Mouse (Mus musculus) gastrocnemius, postnatal 10 days (tissue): ENCODE data around the gene Zfp667. TPM values are rescaled to one million over a fixed set of nuclear protein-coding genes. Genes with fewer than 3 reads are reported as not detected.
"Not testable (repeated sequence)": the region's sequence is repeated elsewhere in the genome, so short reads cannot be mapped to it uniquely, and the experiment has no call there.

Experiments used
- DNase-seq: peaks from one replicate; pipeline ENCODE4 v3.0.0; 2021; ENCODE audit warnings: mixed read lengths
- long read RNA-seq, 2 experiments: library from polyadenylated mRNA; stranded (forward); transcript quantifications; one replicate each; pipeline ENCODE4 v2.0.0; 2021
- total RNA-seq, 2 experiments: library from RNA; stranded (reverse); gene quantifications; 2 replicates each; pipeline ENCODE4 v1.2.3; 2021

Zfp667 gene
- 1 to 10 TPM; 3.0 to 3.6 TPM for total RNA-seq
- long read RNA-seq, experiment 1, partial matches to known transcripts: 0 of 9 reads
- long read RNA-seq, experiment 1, other reads (novel, unspliced or antisense): 5 of 9 reads
- long read RNA-seq, experiment 2, partial matches to known transcripts: 0 of 3 reads
- long read RNA-seq, experiment 2, other reads (novel, unspliced or antisense): 1 of 3 reads

DNA sequence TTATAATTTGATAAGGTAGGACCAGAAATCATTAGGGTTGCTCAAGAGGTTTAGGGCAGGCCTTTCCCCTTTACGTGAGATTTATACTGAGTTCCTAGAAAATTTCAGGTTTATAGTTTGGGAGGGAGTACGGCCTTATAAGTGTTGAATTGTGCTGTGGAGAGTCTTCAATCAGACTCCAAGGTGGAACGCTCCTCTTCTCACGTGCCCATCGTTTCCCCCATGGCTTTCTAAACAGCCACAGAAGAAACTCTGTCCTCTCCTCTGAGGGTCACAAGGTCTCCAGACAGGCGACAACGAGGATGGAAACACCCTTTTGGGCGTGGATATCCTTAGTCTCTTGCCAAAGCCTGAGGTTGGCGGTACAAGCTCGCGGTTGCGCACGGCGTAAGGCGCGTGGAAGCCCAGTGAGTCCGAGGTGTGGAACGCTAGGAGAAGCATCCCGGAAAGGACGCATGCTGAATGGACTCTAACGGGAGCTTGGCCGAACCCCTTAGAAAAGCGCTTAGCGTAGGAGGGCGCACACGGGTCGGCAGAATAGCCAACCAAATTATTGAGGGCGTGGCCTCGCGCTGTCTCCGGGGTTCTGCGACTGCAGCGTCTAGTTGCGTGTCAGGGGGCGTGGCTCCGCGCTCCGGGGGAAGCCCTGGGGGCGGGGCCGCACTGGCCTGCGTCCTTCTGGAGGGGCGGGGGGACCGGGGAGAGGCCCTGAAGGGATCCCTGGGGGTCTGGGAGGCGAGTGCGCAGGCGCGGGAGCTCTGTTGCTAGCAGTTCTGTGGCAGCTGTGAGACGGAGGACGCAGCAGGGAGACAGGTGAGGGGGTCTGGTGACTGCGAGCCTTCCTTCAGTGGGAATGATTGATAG, at the start of gene Zfp667:
Gene Zfp667, plus strand, starts transcription at position 738 of the 864 bp plus-strand sequence.
- peak; percentile 99 for DNase-seq

DNA sequence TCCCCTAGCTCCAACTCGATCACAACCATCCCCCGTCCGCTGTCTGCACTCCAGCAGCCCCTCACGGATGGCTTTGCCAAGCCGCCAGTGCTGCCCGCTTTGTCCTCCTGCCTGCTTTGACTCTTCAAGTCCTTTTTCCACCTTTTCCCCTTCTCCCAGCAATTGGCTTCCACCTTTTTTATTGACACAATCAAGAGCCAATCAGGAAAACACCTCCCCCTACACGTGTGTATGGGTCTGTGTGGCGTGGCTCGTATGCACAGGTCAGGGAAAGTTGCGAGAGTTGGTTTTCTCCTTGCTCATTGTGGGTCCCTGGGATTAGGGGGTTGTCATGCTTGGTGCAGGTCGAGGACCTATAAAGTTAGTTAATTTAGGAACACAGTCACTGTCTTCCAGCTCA, 46.6 kb upstream of the Zfp667 start:
- no peak for DNase-seq

DNA sequence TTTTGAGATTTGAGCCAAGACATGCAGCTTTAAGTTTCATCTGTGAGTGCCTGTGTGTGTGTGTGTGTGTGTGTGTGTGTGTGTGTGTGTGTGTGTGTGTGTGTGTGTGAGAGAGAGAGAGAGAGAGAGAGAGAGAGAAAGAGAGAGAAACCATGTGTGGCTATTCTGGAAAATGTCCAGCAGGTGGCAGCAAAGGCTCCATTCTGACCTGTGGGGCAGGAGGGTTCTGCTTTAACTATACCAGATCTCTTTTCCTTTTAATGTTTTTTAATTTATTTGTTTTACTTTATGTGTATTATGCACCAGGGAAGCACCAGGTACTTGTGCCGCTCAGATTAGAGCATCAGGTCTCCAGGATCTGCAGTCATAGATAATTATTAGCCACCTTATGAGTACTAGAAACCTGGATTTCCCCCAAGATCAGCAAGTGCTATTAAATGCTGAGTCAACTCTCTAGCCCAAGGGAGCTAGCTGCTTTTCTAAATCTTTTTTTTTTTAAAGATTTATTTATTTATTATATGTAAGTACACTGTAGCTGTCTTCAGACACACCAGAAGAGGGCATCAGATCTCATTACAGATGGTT, 45.4 kb upstream of the Zfp667 start:
- DNase-seq: peak; percentile 33

DNA sequence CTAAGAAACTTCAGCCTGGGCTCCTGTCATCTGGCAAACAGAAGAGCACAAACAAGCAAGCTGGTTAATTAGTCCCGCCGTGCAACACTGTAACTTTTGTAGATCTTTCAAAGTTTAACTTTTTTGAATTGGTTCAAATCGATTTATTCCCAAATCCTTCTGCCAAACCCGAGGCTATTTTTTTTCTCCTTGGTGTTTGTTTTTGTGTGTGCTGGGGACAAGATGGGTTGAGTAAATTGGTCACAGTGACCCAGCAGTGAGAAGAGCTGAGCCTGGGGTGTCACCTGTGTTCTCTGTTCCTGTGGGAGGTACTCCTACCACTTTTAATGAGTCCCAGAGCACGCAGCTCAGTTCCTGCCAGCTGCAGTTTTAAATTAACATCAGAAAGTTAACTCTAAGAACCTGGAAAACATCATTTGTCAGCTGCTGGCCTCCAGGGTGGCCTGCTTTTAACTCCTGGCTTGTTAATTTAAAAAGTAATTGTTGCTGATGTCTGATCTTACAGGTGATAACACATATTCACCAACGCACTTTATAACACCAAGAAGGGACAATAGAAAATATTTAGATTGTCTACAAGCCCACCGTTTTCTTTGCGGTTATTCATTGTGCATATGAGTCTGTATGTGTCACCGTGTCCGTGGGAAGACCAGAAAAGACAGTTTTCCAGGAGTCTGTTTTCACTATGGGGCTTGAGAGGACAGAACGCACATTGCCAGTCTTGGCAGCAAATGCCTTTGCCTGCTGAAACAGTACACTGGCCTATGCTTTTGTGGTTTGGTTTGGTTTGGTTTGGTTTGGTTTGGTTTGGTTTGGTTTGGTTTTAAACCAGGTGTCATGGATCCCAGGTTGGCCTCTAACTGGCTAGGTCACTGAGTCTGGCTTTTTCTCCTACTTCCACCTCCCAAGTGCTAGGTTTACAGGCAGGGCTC, 41.8 kb upstream of the Zfp667 start:
- DNase-seq: no peak

DNA sequence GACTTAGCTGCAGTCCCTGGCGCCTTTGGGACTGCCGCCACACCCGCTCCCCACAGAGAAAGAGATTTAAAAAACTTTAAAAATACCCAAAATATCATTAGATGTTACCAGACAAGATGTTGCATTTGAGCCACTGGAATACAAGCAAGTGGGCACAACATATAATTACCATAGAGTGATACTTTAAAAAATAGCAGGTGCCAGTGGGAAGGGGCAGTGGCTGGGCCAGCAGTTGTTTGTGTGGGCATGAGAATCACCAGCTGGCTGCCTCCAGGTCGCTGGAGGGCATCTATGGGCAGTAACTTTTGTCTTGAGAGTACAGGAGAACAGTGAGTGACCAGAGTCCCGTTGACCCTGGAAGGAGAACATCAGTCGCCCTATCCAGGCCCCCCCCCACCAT, 34.0 kb upstream of the Zfp667 start, which contains the start of gene Epp13:
Gene Epp13, plus strand, starts transcription at position 301 of the 400 bp plus-strand sequence.
- DNase-seq: no peak

DNA sequence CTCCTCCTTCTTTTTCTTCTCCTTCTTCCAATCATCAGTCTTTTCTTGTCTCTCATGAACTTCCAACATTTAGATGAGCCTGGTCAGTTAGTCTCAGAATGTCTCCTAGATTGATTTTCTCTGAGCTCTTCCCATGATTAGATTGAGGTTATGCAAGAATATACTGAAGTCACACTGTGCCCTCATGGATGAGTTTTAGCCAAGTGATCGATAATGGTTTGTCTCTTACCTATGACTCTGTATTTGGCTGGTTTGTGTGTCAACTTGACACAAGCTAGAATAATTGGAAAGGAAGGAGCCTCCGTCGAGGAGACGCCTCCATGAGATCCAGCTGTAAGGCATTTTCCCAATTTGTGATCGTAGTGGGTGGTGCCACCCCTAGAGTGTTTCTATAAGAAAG, 31.9 kb upstream of the Zfp667 start:
- no peak for DNase-seq

DNA sequence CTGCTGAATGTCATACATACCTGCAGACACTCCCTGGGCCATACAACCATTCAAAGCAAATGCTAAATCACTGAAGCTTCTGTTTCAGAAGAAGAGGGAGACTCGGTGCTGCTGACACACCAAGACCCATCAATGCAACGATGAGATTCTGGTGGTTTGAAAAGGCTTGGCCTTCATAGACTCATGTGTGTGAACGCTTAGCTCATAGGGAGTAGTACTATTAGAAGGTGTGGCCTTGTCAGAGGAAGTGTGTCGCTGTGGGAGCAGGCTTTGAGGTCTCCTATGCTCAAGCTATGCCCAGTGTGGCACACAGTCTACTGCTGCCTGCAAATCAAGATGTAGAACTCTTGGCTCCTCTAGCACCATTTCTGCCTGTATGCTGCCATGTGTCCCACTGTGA, 29.0 kb upstream of the Zfp667 start:
- DNase-seq: no peak

DNA sequence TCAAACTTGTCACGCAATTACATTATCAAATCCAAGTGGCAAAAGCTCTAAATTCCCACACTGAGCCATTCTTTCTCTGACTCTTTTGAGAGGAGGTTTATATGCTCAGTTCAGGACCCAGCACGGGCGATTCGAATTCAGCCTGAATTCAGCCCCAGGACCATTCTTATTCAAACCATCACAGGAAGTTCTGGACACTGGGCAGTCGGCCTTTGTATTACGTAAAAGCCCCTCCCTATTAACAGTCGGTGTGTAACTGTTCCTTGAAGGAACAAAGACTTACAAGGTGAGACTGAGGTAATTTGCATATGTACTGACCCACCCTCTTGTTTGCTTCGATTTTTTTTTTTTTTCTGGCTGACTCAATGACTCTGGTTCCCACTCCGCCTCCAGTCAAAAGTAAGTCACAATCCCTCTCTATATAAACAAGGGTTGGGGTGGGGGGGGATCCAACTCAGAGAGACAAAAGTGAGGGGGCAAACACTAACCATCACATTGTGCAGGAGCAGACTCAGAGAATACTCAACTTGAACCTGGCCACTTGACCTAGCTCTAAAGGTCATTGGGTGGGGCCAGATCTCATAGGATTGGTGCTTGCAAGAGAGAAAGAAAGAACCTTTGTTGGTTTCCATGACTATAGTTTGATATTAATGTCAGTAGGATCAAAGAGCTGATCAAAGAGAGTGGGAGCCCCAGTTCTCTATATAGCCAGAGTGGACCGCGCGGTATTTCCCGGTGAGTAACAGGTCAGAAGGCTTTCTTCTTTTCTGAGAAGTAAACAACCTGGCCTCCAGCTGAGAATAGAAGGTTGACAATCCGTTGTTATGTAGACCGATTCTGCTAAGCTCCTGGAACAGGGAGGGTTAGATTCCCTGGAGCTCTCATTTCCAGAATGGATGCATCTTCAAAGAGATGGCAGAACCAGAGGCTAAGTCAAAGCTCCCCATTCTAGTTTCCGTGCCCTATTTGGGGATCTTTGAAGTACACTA, 27.9 kb upstream of the Zfp667 start:
- DNase-seq: no peak

DNA sequence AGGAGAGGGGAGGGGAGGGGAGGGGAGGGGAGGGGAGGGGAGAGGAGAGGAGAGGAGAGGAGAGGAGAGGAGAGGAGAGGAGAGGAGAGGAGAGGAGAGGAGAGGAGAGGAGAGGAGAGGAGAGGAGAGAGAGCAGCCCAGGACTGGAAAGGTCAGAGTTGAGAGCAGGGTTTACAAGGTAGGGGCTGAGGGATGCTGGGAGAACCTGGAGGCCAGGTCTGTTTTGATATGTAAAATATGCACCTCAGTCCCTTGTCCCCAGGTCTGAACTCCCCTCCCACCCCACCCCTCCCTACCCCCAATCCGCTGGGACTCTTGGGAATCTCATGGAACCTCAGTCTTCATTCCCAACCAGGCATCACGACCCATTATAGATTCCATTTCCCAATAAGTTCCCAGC, 26.4 kb upstream of the Zfp667 start:
- DNase-seq: not testable (repeated sequence)

DNA sequence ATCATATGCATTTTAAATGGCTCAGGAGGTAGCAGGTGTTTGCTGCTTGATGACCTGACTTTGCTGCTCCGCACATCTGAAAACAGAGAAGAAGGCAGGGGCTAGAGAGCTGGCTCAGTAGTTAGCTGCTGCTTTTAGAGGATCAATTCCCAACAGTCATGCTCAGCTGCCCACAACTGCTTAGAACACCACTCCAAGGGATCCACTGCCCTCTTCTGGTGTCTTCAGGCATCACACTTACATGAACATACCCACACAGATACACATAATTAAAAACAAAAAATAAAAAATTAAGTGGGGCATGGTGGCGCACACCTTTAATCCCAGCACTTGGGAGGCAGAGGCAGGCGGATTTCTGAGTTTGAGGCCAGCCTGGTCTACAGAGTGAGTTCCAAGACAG, 24.3 kb upstream of the Zfp667 start:
- DNase-seq: no peak

DNA sequence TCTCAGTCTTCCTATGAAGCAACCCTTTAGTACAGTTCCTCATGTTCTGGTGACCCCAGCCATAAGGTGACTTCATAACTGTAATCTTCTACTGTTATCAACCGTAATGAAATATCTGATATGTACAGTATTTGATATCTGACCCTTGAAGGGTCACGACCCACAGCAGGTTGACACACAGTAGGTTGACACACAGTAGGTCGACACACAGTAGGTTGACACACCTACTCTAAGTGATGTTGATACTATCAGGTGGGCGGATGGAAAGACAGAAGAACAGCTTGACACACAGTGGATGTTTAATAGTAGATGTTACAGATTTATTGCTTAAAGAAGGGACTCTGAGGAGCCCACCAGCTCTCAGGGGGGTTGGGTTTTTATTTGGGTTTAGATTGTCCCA, 23.4 kb upstream of the Zfp667 start:
- DNase-seq: no peak

DNA sequence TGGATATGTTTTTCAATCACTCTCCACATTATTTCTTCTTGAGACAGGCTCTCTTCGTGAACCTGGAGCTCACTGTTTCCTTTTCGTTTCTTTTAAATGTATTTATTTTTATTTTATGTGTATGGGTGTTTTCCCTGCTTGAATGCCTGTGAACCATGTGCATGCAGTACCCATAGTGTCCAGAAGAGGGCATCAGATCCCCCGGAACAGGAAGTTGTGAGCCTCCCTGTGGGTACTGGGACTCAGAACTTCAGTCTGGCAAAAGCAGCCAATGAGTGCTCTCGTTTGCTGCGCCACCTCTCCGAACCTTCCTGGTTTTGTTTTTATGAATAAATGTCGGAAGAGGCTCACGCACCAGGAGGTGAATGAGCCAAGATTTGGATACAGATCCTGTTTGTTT, 20.7 kb upstream of the Zfp667 start:
- peak; percentile 37 for DNase-seq

DNA sequence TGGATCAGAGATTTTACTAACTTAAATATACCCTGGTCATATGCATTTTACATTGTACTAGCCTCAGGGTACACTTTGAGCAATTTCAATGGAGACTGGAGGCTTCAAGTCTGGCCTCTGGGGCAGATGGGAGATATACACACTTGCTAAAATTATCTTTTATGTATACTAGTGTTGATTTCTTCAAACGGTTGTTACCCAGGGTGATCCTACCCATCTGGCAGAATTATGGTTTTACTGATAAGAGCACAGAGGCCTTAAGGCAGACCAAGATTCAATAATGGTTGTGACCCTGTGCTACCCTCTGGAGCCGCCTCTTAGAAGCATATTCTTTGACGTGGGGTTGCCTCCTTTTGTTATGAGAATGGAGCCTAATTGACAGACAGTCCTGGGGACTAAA, 8.5 kb upstream of the Zfp667 start:
- no peak for DNase-seq

DNA sequence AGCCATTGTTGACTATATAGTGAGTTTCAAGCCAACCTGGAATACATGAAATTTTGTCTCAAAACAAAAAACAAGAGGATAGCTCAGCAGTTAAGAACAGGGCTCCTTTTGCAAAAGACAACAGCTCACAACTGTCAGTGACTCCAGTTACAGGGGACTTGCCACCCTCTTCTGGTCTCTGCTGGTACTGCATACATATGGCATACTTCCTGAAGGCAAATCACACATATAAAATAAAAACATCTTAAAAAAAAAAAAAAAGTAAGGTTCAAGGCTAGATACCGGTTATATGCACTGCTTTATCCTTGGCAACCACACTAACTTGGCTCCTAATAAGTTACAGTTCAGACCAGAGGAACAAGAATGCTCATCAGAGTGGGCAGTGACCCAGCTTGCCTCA, 3.6 kb upstream of the Zfp667 start:
- DNase-seq: peak; percentile 74

DNA sequence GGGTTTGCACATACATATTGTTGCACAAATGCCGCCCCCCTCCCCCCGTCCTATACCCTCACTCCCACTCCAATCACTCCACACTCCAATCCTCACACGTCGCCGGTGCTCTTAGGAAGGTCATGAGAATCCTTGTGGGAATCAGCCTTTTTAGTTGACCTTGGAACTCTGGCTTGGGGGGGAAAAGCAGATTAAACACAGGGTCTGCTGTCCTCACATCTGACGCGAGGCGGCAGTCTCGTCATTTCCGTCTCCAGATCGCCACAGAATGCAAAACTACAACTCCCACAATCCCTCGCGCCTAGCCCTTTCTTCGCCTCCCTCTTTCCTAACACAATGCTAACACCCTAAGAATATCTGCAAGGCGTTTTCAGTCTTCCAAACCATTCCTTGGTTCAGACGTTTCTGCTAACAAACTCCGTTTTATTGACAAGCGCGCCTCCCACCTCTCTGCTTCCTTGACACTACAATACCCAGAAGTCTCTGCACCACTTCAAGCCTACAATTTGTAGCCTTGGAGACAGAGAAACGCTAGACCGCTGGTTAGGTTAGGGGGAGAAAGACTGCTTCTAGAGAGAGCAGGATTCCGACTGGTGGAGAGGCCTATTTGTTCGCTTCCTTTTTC, 2.8 kb upstream of the Zfp667 start:
- DNase-seq: peak; percentile 68

DNA sequence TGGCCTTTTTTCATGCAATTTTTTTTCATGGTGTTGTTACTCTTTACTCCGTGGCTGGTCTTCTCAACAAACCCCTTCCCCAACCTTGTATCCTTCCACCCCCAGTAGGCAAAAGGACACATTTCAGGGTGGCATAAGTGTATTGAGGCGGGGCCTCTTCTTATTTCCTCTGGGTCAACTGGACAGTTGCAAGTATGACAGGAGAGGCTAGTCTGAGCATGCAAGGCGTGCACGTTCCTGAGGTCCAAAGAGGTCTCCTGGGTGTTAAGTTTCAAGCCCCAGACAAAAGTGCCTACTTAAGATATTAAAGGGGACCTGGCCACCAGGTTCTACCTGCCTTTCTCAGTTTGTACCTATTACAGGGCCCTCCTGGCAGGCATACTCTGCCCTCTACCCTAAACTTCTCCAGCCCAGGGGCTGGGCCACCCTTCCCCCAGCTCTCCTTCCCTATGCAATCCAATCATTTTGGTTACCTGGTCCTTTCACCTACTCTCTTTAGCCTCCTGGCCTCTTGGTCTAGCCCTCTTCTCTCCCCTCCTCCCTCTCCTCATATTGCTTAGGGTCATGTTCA, 1.9 kb upstream of the Zfp667 start:
- DNase-seq: no peak

DNA sequence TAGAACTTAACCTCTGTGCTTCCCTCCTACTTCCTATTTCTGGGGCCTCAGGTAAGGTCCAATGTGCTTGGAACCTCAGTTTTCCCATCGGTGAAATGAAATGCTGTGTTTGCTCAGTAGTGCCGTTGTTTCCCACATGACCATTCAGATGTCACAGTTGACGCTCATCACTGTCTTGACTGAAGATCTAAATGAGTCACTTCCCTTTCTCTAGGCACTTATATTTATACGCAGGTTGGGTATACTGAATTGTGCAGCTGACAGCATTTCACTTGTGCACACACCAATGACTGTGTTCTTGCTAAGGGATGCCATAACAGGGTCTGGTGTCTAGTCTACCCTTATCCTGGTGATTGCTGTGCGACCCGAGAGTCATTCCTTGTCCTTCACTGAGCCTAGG, 1.0 kb upstream of the Zfp667 start:
- no peak for DNase-seq

DNA sequence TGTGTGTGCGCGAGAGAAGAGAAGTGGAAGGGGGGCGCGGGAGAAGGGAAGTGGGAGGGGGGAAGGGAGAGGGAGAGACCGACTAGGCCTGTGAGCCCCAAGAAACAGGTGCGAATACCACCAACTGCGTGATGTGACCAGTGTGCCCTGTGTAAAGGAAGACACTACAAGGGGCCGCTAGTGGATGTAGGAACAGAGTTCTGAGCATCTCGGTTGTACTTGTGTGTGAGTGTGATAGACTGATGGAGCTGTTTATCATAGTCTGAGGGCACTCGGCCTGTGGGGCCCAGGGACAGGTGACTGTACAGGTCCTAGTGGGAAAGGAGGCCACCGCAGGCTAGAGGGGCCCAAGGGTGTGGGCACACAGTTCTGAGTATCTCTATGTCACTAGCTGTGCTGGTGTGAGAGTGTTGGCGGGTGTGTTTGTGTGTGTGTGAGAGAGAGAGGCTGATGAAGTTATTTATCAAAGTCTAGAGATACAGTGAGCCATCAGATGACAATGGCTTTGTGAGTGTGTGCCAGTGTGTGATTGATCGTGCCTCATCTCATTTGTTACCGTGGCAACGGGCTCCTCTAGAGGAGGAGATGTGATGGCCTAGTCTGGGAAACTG, 647 bp downstream of the Zfp667 start:
- DNase-seq: no peak

DNA sequence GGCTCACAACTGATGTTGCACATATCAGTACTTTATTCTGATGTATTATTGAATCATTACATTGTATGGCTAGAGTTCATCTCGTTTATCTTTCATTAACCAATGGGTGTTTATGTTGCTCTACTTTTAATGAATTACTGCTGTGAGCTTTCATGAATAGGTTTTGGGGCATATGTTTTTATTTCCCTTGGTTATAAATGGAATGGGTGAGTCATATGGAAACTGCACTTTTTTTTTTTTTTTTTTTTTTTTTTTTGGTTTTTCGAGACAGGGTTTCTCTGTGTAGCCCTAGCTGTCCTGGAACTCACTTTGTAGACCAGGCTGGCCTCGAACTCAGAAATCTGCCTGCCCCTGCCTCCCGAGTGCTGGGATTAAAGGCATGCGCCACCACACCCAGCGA, 4.7 kb downstream of the Zfp667 start:
- DNase-seq: not testable (repeated sequence)

DNA sequence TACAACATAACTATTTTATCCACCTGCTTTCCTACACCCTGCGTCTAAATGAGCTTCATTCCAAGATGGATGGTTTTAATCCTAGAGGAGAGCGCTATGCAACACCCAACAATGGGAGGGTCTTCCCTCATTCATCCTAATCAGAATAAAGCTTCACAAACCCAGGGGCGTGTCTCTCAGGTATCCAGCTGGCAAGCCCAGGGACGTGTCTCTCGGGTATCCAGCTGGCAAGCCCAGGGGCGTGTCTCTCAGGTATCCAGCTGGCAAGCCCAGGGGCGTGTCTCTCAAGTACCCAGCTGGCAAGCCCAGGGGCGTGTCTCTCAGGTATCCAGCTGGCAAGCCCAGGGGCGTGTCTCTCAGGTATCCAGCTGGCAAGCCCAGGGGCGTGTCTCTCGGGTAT, 14.4 kb downstream of the Zfp667 start:
- not testable (repeated sequence) for DNase-seq
